Mouse (Mus musculus) myocyte (in vitro differentiated cells): ENCODE results near the gene Cwc22. TPM values are rescaled to one million over a fixed set of nuclear protein-coding genes. Genes with fewer than 3 reads are reported as not detected.

Experiments
- H3K27me3 ChIP-seq: one replicate; pipeline ENCODE4 v1.6.1; 2011; ENCODE audit not compliant: control insufficient read depth, insufficient read depth, insufficient read length
- H3K36me3 ChIP-seq: one replicate; pipeline ENCODE4 v1.6.1; 2011; ENCODE audit not compliant: control insufficient read depth, insufficient read depth
- H3K4me2 ChIP-seq: one replicate; pipeline ENCODE4 v1.6.1; 2011; ENCODE audit warnings: low read depth, control low read depth
- H3K4me3 ChIP-seq: one replicate; pipeline ENCODE4 v1.5.1; 2011; ENCODE audit warnings: mild to moderate bottlenecking, control low read depth, moderate library complexity
- H3K79me2 ChIP-seq: one replicate; pipeline ENCODE4 v1.6.1; 2011; ENCODE audit not compliant: control insufficient read depth, insufficient read depth
- H3ac ChIP-seq: one replicate; pipeline ENCODE4 v1.6.1; 2011; ENCODE audit not compliant: control insufficient read depth, insufficient read length
- CEBPB ChIP-seq: IDR thresholded peaks from 2 replicates; pipeline ENCODE4 v1.6.1; 2011; ENCODE audit warnings: mild to moderate bottlenecking, moderate library complexity; ENCODE audit not compliant: poor library complexity, insufficient read depth, severe bottlenecking
- E2F4 ChIP-seq: IDR thresholded peaks from one replicate; pipeline ENCODE4 v1.6.1; 2011; ENCODE audit warnings: mild to moderate bottlenecking, control low read depth, moderate library complexity; ENCODE audit not compliant: insufficient read depth
- MAX ChIP-seq: IDR thresholded peaks from one replicate; pipeline ENCODE4 v1.6.1; 2011; ENCODE audit warnings: low read depth, mild to moderate bottlenecking, control low read depth
- MYOD1 ChIP-seq, 3 experiments: IDR thresholded peaks; one replicate each; pipeline ENCODE4 v1.6.1; 2011; ENCODE audit warnings: control low read depth in 2 of 3, low read depth in 2 of 3, mild to moderate bottlenecking in 2 of 3, moderate library complexity in 1 of 3; ENCODE audit not compliant: insufficient read length in 2 of 3, control insufficient read depth in 1 of 3
- MYOG ChIP-seq, 3 experiments: IDR thresholded peaks; one replicate each; pipeline ENCODE4 v1.6.1; 2011; ENCODE audit warnings: control low read depth in 2 of 3, low read depth in 2 of 3, mild to moderate bottlenecking in 2 of 3; ENCODE audit not compliant: insufficient read length in 2 of 3, control insufficient read depth in 1 of 3, insufficient read depth in 1 of 3
- POLR2A ChIP-seq: IDR thresholded peaks from one replicate; pipeline ENCODE4 v1.6.1; 2011; ENCODE audit warnings: low read depth, mild to moderate bottlenecking, control low read depth, moderate library complexity; ENCODE audit not compliant: insufficient read length
- POLR2AphosphoS2 ChIP-seq: IDR thresholded peaks from one replicate; pipeline ENCODE4 v1.6.1; 2011; ENCODE audit warnings: low read depth, control low read depth; ENCODE audit not compliant: insufficient read length
- REST ChIP-seq: IDR thresholded peaks from one replicate; pipeline ENCODE4 v1.6.1; 2011; ENCODE audit warnings: mild to moderate bottlenecking, control low read depth, moderate library complexity; ENCODE audit not compliant: insufficient read depth, insufficient read length
- SRF ChIP-seq: IDR thresholded peaks from one replicate; pipeline ENCODE4 v1.6.1; 2011; ENCODE audit warnings: low read depth; ENCODE audit not compliant: control insufficient read depth, insufficient read length
- TCF12 ChIP-seq: IDR thresholded peaks from one replicate; pipeline ENCODE4 v1.6.1; 2011; ENCODE audit warnings: mild to moderate bottlenecking, control low read depth; ENCODE audit not compliant: poor library complexity, insufficient read depth, severe bottlenecking
- TCF3 ChIP-seq: IDR thresholded peaks from one replicate; pipeline ENCODE4 v1.6.1; 2011; ENCODE audit warnings: low read depth, control low read depth; ENCODE audit not compliant: insufficient read length
- USF1 ChIP-seq: IDR thresholded peaks from one replicate; pipeline ENCODE4 v1.6.1; 2011; ENCODE audit warnings: low read depth, mild to moderate bottlenecking, control low read depth, moderate library complexity
- polyA plus RNA-seq: library from polyadenylated mRNA; unstranded; fragments of >200 nt; fragmentation: generic; extraction: Trizol; gene quantifications from one replicate; pipeline ENCODE4 v1.2.1, GENCODE M21; 2012; ENCODE audit warnings: missing spikeins

The Cwc22 gene
- polyA plus RNA-seq, 1 experiment: 8.3 TPM

- TF ChIP-seq REST (no peak), SRF (no peak), TCF12 (no peak), POLR2AphosphoS2 (no peak), MAX (no peak), MYOD1 (IDR thresholded peaks at IDR 0.05; ENCODE audit: control insufficient read depth in 1 of 3, insufficient read length in 2 of 3, low read depth in 2 of 3) (no peak), E2F4 (no peak), USF1 (no peak), CEBPB (no peak)
- Histone ChIP-seq H3ac (no peak overlapping the region), H3K4me2 (no peak overlapping the region), H3K36me3 (no peaks in the 10 kb centered on the region), H3K4me3 (no peak overlapping the region), H3K79me2 (no peaks in the 10 kb centered on the region), H3K27me3 (no peaks in the 10 kb centered on the region)
These were observed 63.2 kb downstream of the Cwc22 start for GRCm38 (mm10) chr2:77882961-77883360.

GRCm38 (mm10) chr2:77881301-77882199 is 64.6 kb downstream of the Cwc22 start:
- H3ac ChIP-seq: no peak overlapping the region
- no peaks in the 10 kb centered on the region for H3K79me2 ChIP-seq
- H3K4me2 ChIP-seq: no peak overlapping the region
- no peaks in the 10 kb centered on the region for H3K27me3 ChIP-seq
- no peak overlapping the region for H3K4me3 ChIP-seq
- H3K36me3 ChIP-seq: no peaks in the 10 kb centered on the region
- TF ChIP-seq TCF12: no peak
- TF ChIP-seq TCF3: no peak
- no peak for TF ChIP-seq E2F4
- no peak for TF ChIP-seq SRF
- no peak for TF ChIP-seq USF1
- no peak for TF ChIP-seq MAX
- no peak for TF ChIP-seq POLR2AphosphoS2
- TF ChIP-seq POLR2A: no peak
- no peak for TF ChIP-seq MYOD1 (IDR thresholded peaks at IDR 0.05; ENCODE audit: control insufficient read depth in 1 of 3, insufficient read length in 2 of 3, low read depth in 2 of 3)
- TF ChIP-seq CEBPB: no peak
- no peak for TF ChIP-seq MYOG (IDR thresholded peaks at IDR 0.05; ENCODE audit: control insufficient read depth in 1 of 3, insufficient read depth in 1 of 3, insufficient read length in 2 of 3, low read depth in 2 of 3)
- no peak for TF ChIP-seq REST

GRCm38 (mm10) chr2:77880351-77880750 is 65.8 kb downstream of the Cwc22 start:
- Histone ChIP-seq H3ac (no peak overlapping the region), H3K36me3 (no peaks in the 10 kb centered on the region), H3K79me2 (no peaks in the 10 kb centered on the region), H3K4me2 (no peak overlapping the region), H3K27me3 (no peaks in the 10 kb centered on the region), H3K4me3 (no peak overlapping the region)
- TF ChIP-seq MAX: no peak
- no peak for TF ChIP-seq REST
- no peak for TF ChIP-seq MYOD1 (IDR thresholded peaks at IDR 0.05; ENCODE audit: control insufficient read depth in 1 of 3, insufficient read length in 2 of 3, low read depth in 2 of 3)
- TF ChIP-seq POLR2A: no peak
- TF ChIP-seq MYOG (IDR thresholded peaks at IDR 0.05; ENCODE audit: control insufficient read depth in 1 of 3, insufficient read depth in 1 of 3, insufficient read length in 2 of 3, low read depth in 2 of 3): no peak
- TF ChIP-seq TCF12: no peak
- no peak for TF ChIP-seq POLR2AphosphoS2
- TF ChIP-seq CEBPB: no peak
- no peak for TF ChIP-seq USF1
- TF ChIP-seq TCF3: no peak

GRCm38 (mm10) chr2:77879736-77880135 is 66.4 kb downstream of the Cwc22 start:
- Histone ChIP-seq H3K4me3 (no peak overlapping the region), H3K36me3 (no peaks in the 10 kb centered on the region), H3K27me3 (no peaks in the 10 kb centered on the region), H3K4me2 (no peak overlapping the region), H3ac (no peak overlapping the region), H3K79me2 (no peaks in the 10 kb centered on the region)
- TF ChIP-seq USF1 (no peak), MAX (no peak), MYOD1 (IDR thresholded peaks at IDR 0.05; ENCODE audit: control insufficient read depth in 1 of 3, insufficient read length in 2 of 3, low read depth in 2 of 3) (no peak), CEBPB (no peak), E2F4 (no peak), POLR2A (no peak), TCF3 (no peak), TCF12 (no peak)
